Mouse (Mus musculus): Measurements from ENCODE around the gene A1cf. TPM values are rescaled to one million over a fixed set of nuclear protein-coding genes. Genes with fewer than 3 reads are reported as not detected.

A1cf gene
- not detected in 2 replicates for polyA plus RNA-seq (2015; fragmentation: Nextera tagmentation; extraction: Ambion mirVana)

GRCm38 (mm10) chr19:31868521-31868920, at the start of gene A1cf:
A1cf (plus strand) TSS chr19:31868764.
- Histone ChIP-seq H3K36me3 (no peaks in the 10 kb centered on the region), H3K27me3 (no peaks in the 10 kb centered on the region), H3K4me1 (no peaks in the 10 kb centered on the region), H3K9ac (no peak within 1 kb of the TSS), H3K4me3 (no peak within 1 kb of the TSS), H3K4me2 (replicated peaks) (no peak within 1 kb of the TSS), H3K27ac (no peak within 1 kb of the TSS), H3K9me3 (no peaks in the 10 kb centered on the region)
- ATAC-seq (ENCODE audit: low FRiP score, low read depth) = no peak
- WGBS = 93% methylated on average over 7 of the region's 7 CpGs

- no peak overlapping the region for H3K27ac ChIP-seq
- no peak overlapping the region for H3K4me2 ChIP-seq (replicated peaks)
- H3K4me1 ChIP-seq = no peaks in the 10 kb centered on the region
- H3K36me3 ChIP-seq = no peaks in the 10 kb centered on the region
- no peak overlapping the region for H3K4me3 ChIP-seq
- H3K9me3 ChIP-seq = no peaks in the 10 kb centered on the region
- ATAC-seq (ENCODE audit: low FRiP score, low read depth) = no peak
- H3K9ac ChIP-seq = no peak overlapping the region
- no peaks in the 10 kb centered on the region for H3K27me3 ChIP-seq
- 89% methylated on average over 5 of the region's 5 CpGs for whole genome bisulfite sequencing
These were observed 34.3 kb upstream of the A1cf start for GRCm38 (mm10) chr19:31834250-31834649.

GRCm38 (mm10) chr19:31861909-31862308, 6.7 kb upstream of the A1cf start:
- Histone ChIP-seq H3K4me2 (replicated peaks) (no peak overlapping the region), H3K4me3 (no peak overlapping the region), H3K4me1 (no peaks in the 10 kb centered on the region), H3K27me3 (no peaks in the 10 kb centered on the region), H3K27ac (no peak overlapping the region), H3K9me3 (no peaks in the 10 kb centered on the region), H3K36me3 (no peaks in the 10 kb centered on the region), H3K9ac (no peak overlapping the region)
- WGBS = 64% methylated on average over 3 of the region's 3 CpGs
- ATAC-seq (ENCODE audit: low FRiP score, low read depth) = no peak

- H3K4me3 ChIP-seq = no peak overlapping the region
- no peak overlapping the region for H3K9ac ChIP-seq
- H3K36me3 ChIP-seq = no peaks in the 10 kb centered on the region
- no peak for ATAC-seq (ENCODE audit: low FRiP score, low read depth)
- no peaks in the 10 kb centered on the region for H3K4me1 ChIP-seq
- WGBS = 66% methylated on average over 6 of the region's 6 CpGs
- no peak overlapping the region for H3K4me2 ChIP-seq (replicated peaks)
- no peaks in the 10 kb centered on the region for H3K9me3 ChIP-seq
- no peak overlapping the region for H3K27ac ChIP-seq
- no peaks in the 10 kb centered on the region for H3K27me3 ChIP-seq
These were observed 5.9 kb upstream of the A1cf start for GRCm38 (mm10) chr19:31862512-31863249.

GRCm38 (mm10) chr19:31865451-31865850, 3.1 kb upstream of the A1cf start:
- 84% methylated on average over 4 of the region's 4 CpGs for WGBS
- Histone ChIP-seq H3K4me3 (no peak overlapping the region), H3K9ac (no peak overlapping the region), H3K4me2 (replicated peaks) (no peak overlapping the region), H3K36me3 (no peaks in the 10 kb centered on the region), H3K9me3 (no peaks in the 10 kb centered on the region), H3K4me1 (no peaks in the 10 kb centered on the region), H3K27ac (no peak overlapping the region), H3K27me3 (no peaks in the 10 kb centered on the region)
- ATAC-seq (ENCODE audit: low FRiP score, low read depth) = no peak

GRCm38 (mm10) chr19:31868076-31868475, 488 bp upstream of the A1cf start:
- no peaks in the 10 kb centered on the region for H3K9me3 ChIP-seq
- no peak overlapping the region for H3K4me2 ChIP-seq (replicated peaks)
- H3K27ac ChIP-seq = no peak overlapping the region
- no peaks in the 10 kb centered on the region for H3K4me1 ChIP-seq
- H3K9ac ChIP-seq = no peak overlapping the region
- no peaks in the 10 kb centered on the region for H3K27me3 ChIP-seq
- WGBS = 83% methylated on average over 4 of the region's 4 CpGs
- no peaks in the 10 kb centered on the region for H3K36me3 ChIP-seq
- H3K4me3 ChIP-seq = no peak overlapping the region
- ATAC-seq (ENCODE audit: low FRiP score, low read depth) = no peak

GRCm38 (mm10) chr19:31868971-31869370, 407 bp downstream of the A1cf start:
- no peak overlapping the region for H3K9ac ChIP-seq
- H3K4me1 ChIP-seq = no peaks in the 10 kb centered on the region
- no peak overlapping the region for H3K4me3 ChIP-seq
- WGBS = 87% methylated on average over 6 of the region's 6 CpGs
- no peak overlapping the region for H3K4me2 ChIP-seq (replicated peaks)
- H3K27ac ChIP-seq = no peak overlapping the region
- no peaks in the 10 kb centered on the region for H3K27me3 ChIP-seq
- no peaks in the 10 kb centered on the region for H3K9me3 ChIP-seq
- no peaks in the 10 kb centered on the region for H3K36me3 ChIP-seq
- no peak for ATAC-seq (ENCODE audit: low FRiP score, low read depth)

GRCm38 (mm10) chr19:31871377-31871776, 2.8 kb downstream of the A1cf start:
- Histone ChIP-seq H3K36me3 (no peaks in the 10 kb centered on the region), H3K9ac (no peak overlapping the region), H3K4me1 (no peaks in the 10 kb centered on the region), H3K27me3 (no peaks in the 10 kb centered on the region), H3K4me2 (replicated peaks) (no peak overlapping the region), H3K9me3 (no peaks in the 10 kb centered on the region), H3K27ac (no peak overlapping the region), H3K4me3 (no peak overlapping the region)
- ATAC-seq (ENCODE audit: low FRiP score, low read depth) = no peak
- 82% methylated on average over 2 of the region's 2 CpGs for WGBS

- ATAC-seq (ENCODE audit: low FRiP score, low read depth) = no peak
These were observed 9.4 kb downstream of the A1cf start for GRCm38 (mm10) chr19:31877968-31878367.

GRCm38 (mm10) chr19:31884594-31884993, 16.0 kb downstream of the A1cf start:
- H3K27me3 ChIP-seq = no peaks in the 10 kb centered on the region
- H3K27ac ChIP-seq = no peak overlapping the region
- no peak overlapping the region for H3K4me2 ChIP-seq (replicated peaks)
- no peak overlapping the region for H3K9ac ChIP-seq
- no peaks in the 10 kb centered on the region for H3K36me3 ChIP-seq
- H3K4me1 ChIP-seq = no peaks in the 10 kb centered on the region
- WGBS = 81% methylated on average over 4 of the region's 4 CpGs
- H3K4me3 ChIP-seq = no peak overlapping the region
- no peak for ATAC-seq (ENCODE audit: low FRiP score, low read depth)
- no peaks in the 10 kb centered on the region for H3K9me3 ChIP-seq

More at GRCm38 (mm10) chr19:31877968-31878367, 9.4 kb downstream of the A1cf start:
- Histone ChIP-seq H3K9me3 (no peaks in the 10 kb centered on the region), H3K9ac (no peak overlapping the region), H3K27ac (no peak overlapping the region), H3K36me3 (no peaks in the 10 kb centered on the region), H3K27me3 (no peaks in the 10 kb centered on the region), H3K4me1 (no peaks in the 10 kb centered on the region), H3K4me3 (no peak overlapping the region), H3K4me2 (replicated peaks) (no peak overlapping the region)
- WGBS = 71% methylated on average over 4 of the region's 4 CpGs

- no peak overlapping the region for H3K9ac ChIP-seq
- no peaks in the 10 kb centered on the region for H3K27me3 ChIP-seq
- no peak overlapping the region for H3K4me2 ChIP-seq (replicated peaks)
- H3K27ac ChIP-seq = no peak overlapping the region
- H3K36me3 ChIP-seq = no peaks in the 10 kb centered on the region
- ATAC-seq (ENCODE audit: low FRiP score, low read depth) = no peak
- 90% methylated on average over 2 of the region's 2 CpGs for WGBS
- no peaks in the 10 kb centered on the region for H3K4me1 ChIP-seq
- no peak overlapping the region for H3K4me3 ChIP-seq
- H3K9me3 ChIP-seq = no peaks in the 10 kb centered on the region
These were observed 18.7 kb downstream of the A1cf start for GRCm38 (mm10) chr19:31887275-31887674.

GRCm38 (mm10) chr19:31889988-31890387, 21.4 kb downstream of the A1cf start:
- 68% methylated on average over 4 of the region's 4 CpGs for WGBS
- Histone ChIP-seq H3K9me3 (no peaks in the 10 kb centered on the region), H3K27me3 (no peaks in the 10 kb centered on the region), H3K4me2 (replicated peaks) (no peak overlapping the region), H3K4me3 (no peak overlapping the region), H3K4me1 (no peaks in the 10 kb centered on the region), H3K27ac (no peak overlapping the region), H3K36me3 (no peaks in the 10 kb centered on the region), H3K9ac (no peak overlapping the region)
- no peak for ATAC-seq (ENCODE audit: low FRiP score, low read depth)
